In the genomic region with DNA sequence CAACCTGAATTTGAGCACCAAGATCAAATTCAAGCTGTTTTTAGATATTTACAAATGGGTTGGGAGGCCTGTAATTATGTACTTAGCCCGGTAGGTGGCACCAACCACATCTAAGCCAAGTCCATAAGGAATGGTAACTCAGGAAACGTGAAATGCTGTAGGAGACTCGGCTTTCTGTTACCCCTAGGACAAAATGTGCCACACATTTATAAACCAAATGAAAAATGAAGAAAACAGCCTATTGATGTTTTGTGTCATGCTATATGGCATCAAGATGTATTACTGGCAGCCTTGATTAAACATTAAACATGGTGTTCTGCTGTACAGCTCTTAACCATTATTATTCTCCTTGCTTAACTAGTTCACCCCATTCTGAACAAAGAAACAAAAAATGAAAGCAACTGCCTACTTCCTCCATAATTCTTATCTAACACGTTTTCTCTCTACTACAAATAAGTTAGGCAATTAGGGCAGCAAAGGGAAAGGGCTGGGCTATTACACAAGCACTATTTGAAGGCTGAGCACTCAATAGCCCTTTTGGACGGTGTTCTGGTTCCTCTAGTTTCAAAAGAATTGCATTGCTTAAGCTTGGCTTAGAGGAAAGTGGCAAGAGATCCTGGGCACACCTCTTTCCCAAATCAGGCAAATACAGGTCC, we compare ENCODE assay signal across 8 mouse cellular contexts. TPM values are rescaled to one million over a fixed set of nuclear protein-coding genes. Genes with fewer than 3 reads are reported as not detected.
DNase-seq lines count a peak whose midpoint lies in the region; ATAC-seq and TF ChIP-seq lines count a peak whose summit lies in the region.

No protein-coding gene starts in this region.

- peak overlapping the region; percentile 43 for H3K4me2 ChIP-seq in hindbrain, postnatal 0 days (ENCODE audit: low read depth, low read length)

- H3K36me3 ChIP-seq in heart, embryonic 10.5 days, result no peaks in the 10 kb centered on the region
- no peaks in the 10 kb centered on the region for H3K36me3 ChIP-seq in hindbrain, postnatal 0 days (ENCODE audit: insufficient read depth, low read length)

- H3K4me3 ChIP-seq in heart, embryonic 10.5 days, result no peak overlapping the region
- H3K4me3 ChIP-seq in hindbrain, postnatal 0 days (ENCODE audit: low read length), result no peak overlapping the region

- peak; percentile 96 for ATAC-seq in frontal cortex, adult (ENCODE audit: low TSS enrichment)
- ATAC-seq in hindbrain, postnatal 0 days, result 0 out of 2 replicates have a peak, but pooled peaks have one; percentile 49
- peak; percentile 95 for ATAC-seq in megakaryocyte-erythroid progenitor cell, adult 5-6 weeks (replicated peaks; ENCODE audit: low FRiP score, low TSS enrichment, poor library complexity, severe bottlenecking)

- DNase-seq in heart, adult 11 months, result peak; percentile 73
- no peak for DNase-seq in heart, embryonic 10.5 days (ENCODE audit: low spot score)
- DNase-seq in cerebellum, adult 8-10 months, result peak; percentile 65
- DNase-seq in hindbrain, postnatal 0 days (ENCODE audit: low spot score), result peak; percentile 86
- DNase-seq in left cerebral cortex, postnatal 10 days (ENCODE audit: extremely low spot score in 1 of 2, low spot score in 2 of 2), result peak; percentile 38 to 55
- peak; percentile 30 for DNase-seq in right cerebral cortex, postnatal 25 days

- intact Hi-C loops in left cerebral cortex, postnatal 10 days (cut with DNase I), result no loop called here

- H3K27me3 ChIP-seq in heart, embryonic 10.5 days (ENCODE audit: insufficient read depth, poor library complexity, severe bottlenecking), result no peaks in the 10 kb centered on the region
- no peaks in the 10 kb centered on the region for H3K27me3 ChIP-seq in hindbrain, postnatal 0 days (ENCODE audit: insufficient read depth, low read length)

- H3K27ac ChIP-seq in heart, embryonic 10.5 days, result no peak overlapping the region
- H3K27ac ChIP-seq in hindbrain, postnatal 0 days, result no peak overlapping the region

- H3K4me1 ChIP-seq in heart, embryonic 10.5 days, result no peaks in the 10 kb centered on the region
- H3K4me1 ChIP-seq in hindbrain, postnatal 0 days (ENCODE audit: insufficient read depth, low read length), result peaks cover 4% of the 10 kb centered on the region; the same call in 1 of the 2 replicates

- 15% methylated on average over 5 of the region's 5 CpGs for WGBS in heart, embryonic 10.5 days
- 9% methylated on average over 5 of the region's 5 CpGs for WGBS in hindbrain, postnatal 0 days

- peak; percentile 84 for TF ChIP-seq CTCF in hindbrain, postnatal 0 days (IDR thresholded peaks at IDR 0.05; ENCODE audit: low read depth)

- no peaks in the 10 kb centered on the region for H3K9me3 ChIP-seq in heart, embryonic 10.5 days
- no peaks in the 10 kb centered on the region for H3K9me3 ChIP-seq in hindbrain, postnatal 0 days (ENCODE audit: low read length)

- no peak overlapping the region for H3K9ac ChIP-seq in hindbrain, postnatal 0 days (replicated peaks; ENCODE audit: low read length)

RNA-seq across cellular contexts. Expression of gene Gm6657, which starts 12.0 kb away (rescaled TPM):
- polyA plus RNA-seq in heart, embryonic 10.5 days (2016; fragmentation: Nextera tagmentation; extraction: Ambion mirVana), result not detected in 2 replicates
- not detected in 2 replicates for total RNA-seq in hindbrain, postnatal 0 days (2014; rRNA removed)
- polyA plus RNA-seq in hindbrain, postnatal 0 days (2015; fragmentation: Nextera tagmentation; extraction: Ambion mirVana), result not detected in 2 replicates
- total RNA-seq in left cerebral cortex, postnatal 10 days (2021), result not detected
- not detected in 2 replicates for total RNA-seq in megakaryocyte-erythroid progenitor cell, adult 5-6 weeks (2014; fragmentation: Nextera tagmentation)
- not detected in 2 replicates for total RNA-seq in megakaryocyte-erythroid progenitor cell, adult 5-6 weeks (2017)

RNA-seq across cellular contexts. Expression of gene Gphn, which starts 20.1 kb away (rescaled TPM):
- polyA plus RNA-seq in heart, embryonic 10.5 days (2016; fragmentation: Nextera tagmentation; extraction: Ambion mirVana), result 9.9 and 11.1 TPM in 2 replicates
- 66.4 and 68.8 TPM in 2 replicates for total RNA-seq in hindbrain, postnatal 0 days (2014; rRNA removed)
- polyA plus RNA-seq in hindbrain, postnatal 0 days (2015; fragmentation: Nextera tagmentation; extraction: Ambion mirVana), result 55.4 and 56.6 TPM in 2 replicates
- total RNA-seq in left cerebral cortex, postnatal 10 days (2021), result 10 to 100 TPM; 78.9 to 81.8 TPM
- 8.4 and 14.0 TPM in 2 replicates for total RNA-seq in megakaryocyte-erythroid progenitor cell, adult 5-6 weeks (2014; fragmentation: Nextera tagmentation)
- 10.9 and 11.1 TPM in 2 replicates for total RNA-seq in megakaryocyte-erythroid progenitor cell, adult 5-6 weeks (2017)
